Mouse (Mus musculus): Measurements from ENCODE around the gene Ly6g6c.

- TF ChIP-seq POLR2A (IDR thresholded peaks at IDR 0.05; ENCODE audit: insufficient read depth, low read length) (no peak), CTCF (IDR thresholded peaks at IDR 0.05; ENCODE audit: low read depth, low read length) (no peak), EP300 (IDR thresholded peaks at IDR 0.05; ENCODE audit: insufficient read depth, low read depth, low read length) (no peak)
Measured at GRCm38 (mm10) chr17:35055691-35056495, 9.3 kb upstream of the Ly6g6c start.

Measured in ES-Bruce4 (cell line).